Mouse (Mus musculus) intestine, embryonic 15.5 days (tissue): ENCODE data around the gene D330045A20Rik. TPM values are rescaled to one million over a fixed set of nuclear protein-coding genes. Genes with fewer than 3 reads are reported as not detected.
A peak's percentile ranks its signal among the peaks of the same experiment; 100 is the strongest.
"Not testable (repeated sequence)": the region's sequence is repeated elsewhere in the genome, so short reads cannot be mapped to it uniquely, and the experiment has no call there.

Experiments used
- ATAC-seq: fragments of 200-750 bp; cut with Nextera tagmentation; 2 replicates; pipeline ENCODE4 v1.8.0; 2017; ENCODE audit warnings: moderate TSS enrichment, moderate library complexity
- H3K27ac ChIP-seq: fragments of 300-500 bp; sonication (generic); 2 replicates; pipeline ENCODE4 v1.5.1; 2015; ENCODE audit warnings: mild to moderate bottlenecking, inconsistent platforms
- H3K27me3 ChIP-seq: fragments of 300-500 bp; sonication (generic); replicated peaks from 2 replicates; pipeline ENCODE4 v1.6.1; 2015; ENCODE audit warnings: inconsistent platforms
- H3K36me3 ChIP-seq: fragments of 300-500 bp; sonication (generic); 2 replicates; pipeline ENCODE4 v1.6.1; 2015; ENCODE audit warnings: inconsistent platforms
- H3K4me1 ChIP-seq: fragments of 300-500 bp; sonication (generic); replicated peaks from 2 replicates; pipeline ENCODE4 v1.6.1; 2015; ENCODE audit warnings: inconsistent platforms
- H3K4me2 ChIP-seq: fragments of 300-500 bp; sonication (generic); replicated peaks from 2 replicates; pipeline ENCODE4 v1.6.1; 2015; ENCODE audit warnings: mild to moderate bottlenecking, inconsistent platforms
- H3K4me3 ChIP-seq: fragments of 300-500 bp; sonication (generic); replicated peaks from 2 replicates; pipeline ENCODE4 v1.5.1; 2015; ENCODE audit warnings: inconsistent platforms
- H3K9ac ChIP-seq: fragments of 300-500 bp; sonication (generic); 2 replicates; pipeline ENCODE4 v1.6.1; 2015; ENCODE audit warnings: inconsistent platforms
- H3K9me3 ChIP-seq: fragments of 300-500 bp; sonication (generic); 2 replicates; pipeline ENCODE4 v1.6.1; 2016; ENCODE audit warnings: inconsistent platforms
- WGBS: fragments of 180-500 bp; shearing (Covaris S2); methylation state at CpG from one replicate; pipeline ENCODE4 v1.1.7; 2015; 5-methylcytosine and 5-hydroxymethylcytosine counted together
- polyA plus RNA-seq: library from polyadenylated mRNA; unstranded; fragments of >200 nt; fragmentation: Nextera tagmentation; extraction: Ambion mirVana; gene quantifications from 2 replicates; pipeline ENCODE4 v1.2.1, GENCODE M21; 2015

The D330045A20Rik gene
- polyA plus RNA-seq: 3.3 and 4.0 TPM in 2 replicates

GRCm38 (mm10) chrX:139480022-139480894 lies at the start of gene D330045A20Rik:
D330045A20Rik (plus strand) TSS chrX:139480367.
- Histone ChIP-seq H3K4me2 (peak within 1 kb of the TSS; percentile 64), H3K9me3 (no peaks in the 10 kb centered on the region), H3K9ac (no peak within 1 kb of the TSS), H3K36me3 (no peaks in the 10 kb centered on the region), H3K27me3 (no peaks in the 10 kb centered on the region), H3K4me1 (no peaks in the 10 kb centered on the region), H3K4me3 (peak within 1 kb of the TSS; percentile 29), H3K27ac (no peak within 1 kb of the TSS)
- WGBS: 20% methylated on average over 28 of the region's 28 CpGs
- peak; percentile 80 for ATAC-seq

GRCm38 (mm10) chrX:139432550-139432949 lies 47.6 kb upstream of the D330045A20Rik start:
- Histone ChIP-seq H3K4me2 (no peak overlapping the region), H3K4me1 (no peaks in the 10 kb centered on the region), H3K27me3 (no peaks in the 10 kb centered on the region), H3K4me3 (no peak overlapping the region), H3K36me3 (no peaks in the 10 kb centered on the region), H3K27ac (no peak overlapping the region), H3K9ac (no peak overlapping the region), H3K9me3 (no peaks in the 10 kb centered on the region)
- 81% methylated on average over 2 of the region's 2 CpGs for WGBS
- no peak for ATAC-seq

GRCm38 (mm10) chrX:139435202-139435601 lies 45.0 kb upstream of the D330045A20Rik start:
- H3K4me1 ChIP-seq: no peaks in the 10 kb centered on the region
- no peaks in the 10 kb centered on the region for H3K27me3 ChIP-seq
- no peak for ATAC-seq
- no peak overlapping the region for H3K9ac ChIP-seq
- H3K9me3 ChIP-seq: no peaks in the 10 kb centered on the region
- no peak overlapping the region for H3K4me3 ChIP-seq
- WGBS: 65% methylated on average over 2 of the region's 2 CpGs
- H3K36me3 ChIP-seq: no peaks in the 10 kb centered on the region
- no peak overlapping the region for H3K27ac ChIP-seq
- no peak overlapping the region for H3K4me2 ChIP-seq

GRCm38 (mm10) chrX:139441057-139441456 lies 39.1 kb upstream of the D330045A20Rik start:
- not testable (repeated sequence) for H3K27ac ChIP-seq, H3K9me3 ChIP-seq, H3K4me1 ChIP-seq, H3K9ac ChIP-seq, ATAC-seq, H3K4me3 ChIP-seq, H3K4me2 ChIP-seq, H3K27me3 ChIP-seq, H3K36me3 ChIP-seq
- WGBS: 93% methylated on average over 22 of the region's 22 CpGs

- Histone ChIP-seq H3K27me3 (no peaks in the 10 kb centered on the region), H3K4me1 (no peaks in the 10 kb centered on the region), H3K4me3 (no peak overlapping the region), H3K9me3 (no peaks in the 10 kb centered on the region), H3K36me3 (no peaks in the 10 kb centered on the region), H3K27ac (no peak overlapping the region), H3K4me2 (no peak overlapping the region), H3K9ac (no peak overlapping the region)
- ATAC-seq: peak; percentile 86
- 22% methylated on average over 2 of the region's 2 CpGs for WGBS
These were observed 23.4 kb upstream of the D330045A20Rik start for GRCm38 (mm10) chrX:139456812-139457211.

- Histone ChIP-seq H3K4me3 (no peak overlapping the region), H3K36me3 (no peaks in the 10 kb centered on the region), H3K9ac (no peak overlapping the region), H3K4me2 (no peak overlapping the region), H3K27me3 (no peaks in the 10 kb centered on the region), H3K4me1 (no peaks in the 10 kb centered on the region), H3K27ac (no peak overlapping the region), H3K9me3 (no peaks in the 10 kb centered on the region)
- 44% methylated on average over 7 of the region's 7 CpGs for WGBS
- ATAC-seq: peak; percentile 56; the same call in 1 of the 2 replicates
These were observed 1.9 kb downstream of the D330045A20Rik start for GRCm38 (mm10) chrX:139482083-139482482.

- no peak for ATAC-seq
- H3K27ac ChIP-seq: no peak overlapping the region
- H3K9me3 ChIP-seq: no peaks in the 10 kb centered on the region
- H3K36me3 ChIP-seq: no peaks in the 10 kb centered on the region
- no peak overlapping the region for H3K4me2 ChIP-seq
- no peaks in the 10 kb centered on the region for H3K27me3 ChIP-seq
- H3K9ac ChIP-seq: no peak overlapping the region
- 60% methylated on average over 1 of the region's 1 CpGs for WGBS
- H3K4me1 ChIP-seq: no peaks in the 10 kb centered on the region
- no peak overlapping the region for H3K4me3 ChIP-seq
These were observed 4.8 kb downstream of the D330045A20Rik start for GRCm38 (mm10) chrX:139484974-139485373.

- Histone ChIP-seq H3K4me2 (no peak overlapping the region), H3K4me1 (no peaks in the 10 kb centered on the region), H3K9ac (no peak overlapping the region), H3K36me3 (no peaks in the 10 kb centered on the region), H3K27me3 (no peaks in the 10 kb centered on the region), H3K4me3 (no peak overlapping the region), H3K9me3 (no peaks in the 10 kb centered on the region), H3K27ac (no peak overlapping the region)
- no peak for ATAC-seq
- 84% methylated on average over 2 of the region's 2 CpGs for WGBS
These were observed 36.0 kb downstream of the D330045A20Rik start for GRCm38 (mm10) chrX:139516156-139516555.

- no peaks in the 10 kb centered on the region for H3K9me3 ChIP-seq
- H3K4me1 ChIP-seq: no peaks in the 10 kb centered on the region
- H3K27ac ChIP-seq: no peak overlapping the region
- no peak overlapping the region for H3K9ac ChIP-seq
- no peaks in the 10 kb centered on the region for H3K36me3 ChIP-seq
- no peaks in the 10 kb centered on the region for H3K27me3 ChIP-seq
- H3K4me2 ChIP-seq: no peak overlapping the region
- 64% methylated on average over 2 of the region's 2 CpGs for WGBS
- peak; percentile 28; the same call in 1 of the 2 replicates for ATAC-seq
- no peak overlapping the region for H3K4me3 ChIP-seq
These were observed 39.1 kb downstream of the D330045A20Rik start for GRCm38 (mm10) chrX:139519251-139519650.

- Histone ChIP-seq H3K9me3 (no peaks in the 10 kb centered on the region), H3K4me2 (0 out of 2 replicates have a peak overlapping the region, but pooled peaks have one; percentile 34), H3K4me3 (no peak overlapping the region), H3K27ac (0 out of 2 replicates have a peak overlapping the region, but pooled peaks have one; percentile 36), H3K4me1 (no peaks in the 10 kb centered on the region), H3K9ac (no peak overlapping the region), H3K27me3 (no peaks in the 10 kb centered on the region), H3K36me3 (no peaks in the 10 kb centered on the region)
- ATAC-seq: peak; percentile 93
- 58% methylated on average over 5 of the region's 5 CpGs for WGBS
These were observed 44.3 kb downstream of the D330045A20Rik start for GRCm38 (mm10) chrX:139524303-139525091.

- ATAC-seq: no peak
- no peaks in the 10 kb centered on the region for H3K4me1 ChIP-seq
- H3K27me3 ChIP-seq: no peaks in the 10 kb centered on the region
- H3K9me3 ChIP-seq: no peaks in the 10 kb centered on the region
- H3K4me3 ChIP-seq: no peak overlapping the region
- no peak overlapping the region for H3K9ac ChIP-seq
- H3K36me3 ChIP-seq: no peaks in the 10 kb centered on the region
- WGBS: 81% methylated on average over 2 of the region's 2 CpGs
- no peak overlapping the region for H3K4me2 ChIP-seq
- H3K27ac ChIP-seq: no peak overlapping the region
These were observed 45.6 kb downstream of the D330045A20Rik start for GRCm38 (mm10) chrX:139525724-139526123.

GRCm38 (mm10) chrX:139526984-139527383 lies 46.8 kb downstream of the D330045A20Rik start:
- WGBS: 67% methylated on average over 4 of the region's 4 CpGs
- ATAC-seq: peak; percentile 70

More at GRCm38 (mm10) chrX:139526984-139527383, 46.8 kb downstream of the D330045A20Rik start:
- no peak overlapping the region for H3K9ac ChIP-seq
- no peaks in the 10 kb centered on the region for H3K27me3 ChIP-seq
- no peak overlapping the region for H3K27ac ChIP-seq
- no peaks in the 10 kb centered on the region for H3K36me3 ChIP-seq
- no peaks in the 10 kb centered on the region for H3K4me1 ChIP-seq
- no peak overlapping the region for H3K4me3 ChIP-seq
- no peak overlapping the region for H3K4me2 ChIP-seq
- H3K9me3 ChIP-seq: no peaks in the 10 kb centered on the region
